Comparison of ENCODE assay signal across 10 mouse cellular contexts in genomic region chr11:4001603-4002002, GRCm38 (mm10). TPM values are rescaled to one million over a fixed set of nuclear protein-coding genes. Genes with fewer than 3 reads are reported as not detected.
A peak's percentile ranks its signal among the peaks of the same experiment; 100 is the strongest.
DNase-seq lines count a peak whose midpoint lies in the region; ATAC-seq and TF ChIP-seq lines count a peak whose summit lies in the region.
"Had no signal": no experiment of that assay in that cellular context is flagged by ENCODE, and none has a peak within 500 bp of the region (broad histone marks: within the 10 kb centered on the region; RNA-seq: fewer than 3 reads in every experiment).

No protein-coding gene starts in this region.

- ATAC-seq in neural tube, embryonic 15.5 days (ENCODE audit: low FRiP score): no peak

- no peak for TF ChIP-seq POLR2A in embryonic fibroblast, embryonic 13.5 days (IDR thresholded peaks at IDR 0.05; ENCODE audit: low read depth, low read length)

- H3K9me3 ChIP-seq in neural tube, embryonic 15.5 days (replicated peaks): no peaks in the 10 kb centered on the region

- no peak overlapping the region for H3K4me3 ChIP-seq in neural tube, embryonic 15.5 days (replicated peaks)
- no peak overlapping the region for H3K4me3 ChIP-seq in embryonic fibroblast, embryonic 13.5 days (ENCODE audit: insufficient read depth, low read length)

- peak; percentile 74 for DNase-seq in neural tube, embryonic 10.5 days (ENCODE audit: extremely low spot score, low spot score)
- peak; percentile 75 to 76 for DNase-seq in adrenal gland, postnatal 36 days
- peak; percentile 60 to 79 for DNase-seq in kidney, adult 8-10 months
- DNase-seq in lung, adult 18-20 months: peak; percentile 69 to 74
- peak; percentile 88 for DNase-seq in retina, embryonic 14.5 days (ENCODE audit: low spot score)
- peak; percentile 62 for DNase-seq in urinary bladder, postnatal 25 days (ENCODE audit: low spot score)

- peak; percentile 79 for TF ChIP-seq CTCF in embryonic fibroblast, embryonic 13.5 days (IDR thresholded peaks at IDR 0.05; ENCODE audit: borderline replicate concordance, insufficient read depth, low read length)

- WGBS in neural tube, embryonic 15.5 days: 10% methylated on average over 5 of the region's 5 CpGs

- H3K4me2 ChIP-seq in neural tube, embryonic 15.5 days: no peak overlapping the region

- H3K9ac ChIP-seq in neural tube, embryonic 15.5 days (replicated peaks): no peak overlapping the region

- H3K4me1 ChIP-seq in neural tube, embryonic 15.5 days: peaks cover 11% of the 10 kb centered on the region
- no peaks in the 10 kb centered on the region for H3K4me1 ChIP-seq in embryonic fibroblast, embryonic 13.5 days (ENCODE audit: control insufficient read depth, insufficient read depth, low read length)

- H3K27me3 ChIP-seq in neural tube, embryonic 15.5 days (replicated peaks): peaks cover 43% of the 10 kb centered on the region

- H3K36me3 ChIP-seq in neural tube, embryonic 15.5 days: no peaks in the 10 kb centered on the region

- no peak overlapping the region for H3K27ac ChIP-seq in neural tube, embryonic 15.5 days (replicated peaks)
- no peak overlapping the region for H3K27ac ChIP-seq in embryonic fibroblast, embryonic 13.5 days (ENCODE audit: insufficient read depth, low read length)

RNA-seq across cellular contexts. Expression of gene Gal3st1, which starts 18.2 kb away (rescaled TPM):
- 10.5 and 12.1 TPM in 2 replicates for polyA plus RNA-seq in neural tube, embryonic 15.5 days (2015; fragmentation: Nextera tagmentation; extraction: Ambion mirVana)
- under 1 TPM in 1 of 2 experiments, not detected in 1; 0.20 TPM for total RNA-seq in adrenal gland, postnatal 36 days (2021)
- polyA plus RNA-seq in embryonic fibroblast, embryonic 13.5 days (2011; ENCODE audit: insufficient read length, low read depth, missing spikeins): 0.73 and 0.86 TPM in 2 replicates

RNA-seq across cellular contexts. Expression of gene 4930556J24Rik, which starts 25.0 kb away (rescaled TPM):
- polyA plus RNA-seq in neural tube, embryonic 15.5 days (2015; fragmentation: Nextera tagmentation; extraction: Ambion mirVana): not detected in 2 replicates
- total RNA-seq in adrenal gland, postnatal 36 days (2021): not detected
- polyA plus RNA-seq in embryonic fibroblast, embryonic 13.5 days (2011; ENCODE audit: insufficient read length, low read depth, missing spikeins): not detected in 2 replicates
- total RNA-seq: gastrocnemius, adult 8-10 months had no signal

RNA-seq across cellular contexts. Expression of gene Sec14l4, which starts 29.7 kb away (rescaled TPM):
- 0.15 TPM in 1 of 2 replicates, not detected in the other for polyA plus RNA-seq in neural tube, embryonic 15.5 days (2015; fragmentation: Nextera tagmentation; extraction: Ambion mirVana)
- 1 to 10 TPM; 1.7 to 6.7 TPM for total RNA-seq in adrenal gland, postnatal 36 days (2021)
- polyA plus RNA-seq in embryonic fibroblast, embryonic 13.5 days (2011; ENCODE audit: insufficient read length, low read depth, missing spikeins): not detected in 2 replicates
- total RNA-seq: gastrocnemius, adult 8-10 months had no signal
- polyA plus RNA-seq: neural tube, embryonic 14.5 days had no signal

RNA-seq across cellular contexts. Expression of gene Pes1, which starts 37.8 kb away (rescaled TPM):
- 48.1 and 64.4 TPM in 2 replicates for polyA plus RNA-seq in neural tube, embryonic 15.5 days (2015; fragmentation: Nextera tagmentation; extraction: Ambion mirVana)
- 10 to 100 TPM; 62.0 to 64.2 TPM for total RNA-seq in adrenal gland, postnatal 36 days (2021)
- polyA plus RNA-seq in embryonic fibroblast, embryonic 13.5 days (2011; ENCODE audit: insufficient read length, low read depth, missing spikeins): 146 and 152 TPM in 2 replicates
